Mouse (Mus musculus): ENCODE data around the gene Dlgap3. TPM values are rescaled to one million over a fixed set of nuclear protein-coding genes. Genes with fewer than 3 reads are reported as not detected.

Gene Dlgap3
- total RNA-seq, 1 experiment from 2014 or later = not detected

Other genes with a start within 250 kb of the Dlgap3 start
- 60.9 and 107 TPM in 2 replicates for gene Zmym4, start 201.1 kb upstream of the Dlgap3 start, total RNA-seq (2017)
- 1,035 and 1,123 TPM in 2 replicates for gene Sfpq, start 147.9 kb upstream of the Dlgap3 start, total RNA-seq (2017)
- 21.9 and 28.0 TPM in 2 replicates for gene Zmym1, start 108.1 kb upstream of the Dlgap3 start, total RNA-seq (2017)
- gene Zmym6, start 91.8 kb upstream of the Dlgap3 start, total RNA-seq (2017) = 25.2 and 31.8 TPM in 2 replicates
- gene Tmem35b, start 45.5 kb upstream of the Dlgap3 start, total RNA-seq (2017) = 12.0 and 27.9 TPM in 2 replicates
- gene Smim12, start 74.6 kb downstream of the Dlgap3 start, total RNA-seq (2017) = 28.2 and 32.8 TPM in 2 replicates
- gene Gja4, start 144.8 kb downstream of the Dlgap3 start, total RNA-seq (2017) = not detected in 2 replicates
- 2.9 and 4.0 TPM in 2 replicates for gene Gjb3, start 161.6 kb downstream of the Dlgap3 start, total RNA-seq (2017)
- gene Gjb4, start 184.9 kb downstream of the Dlgap3 start, total RNA-seq (2017) = not detected in 2 replicates
- gene Gjb5, start 189.0 kb downstream of the Dlgap3 start, total RNA-seq (2017) = not detected in 2 replicates